Mouse (Mus musculus): ENCODE measurements around the gene Lrp8. TPM values are rescaled to one million over a fixed set of nuclear protein-coding genes. Genes with fewer than 3 reads are reported as not detected.

The Lrp8 gene
- polyA plus RNA-seq, 1 experiment from 2014 or later, result 0.48 TPM

DNA sequence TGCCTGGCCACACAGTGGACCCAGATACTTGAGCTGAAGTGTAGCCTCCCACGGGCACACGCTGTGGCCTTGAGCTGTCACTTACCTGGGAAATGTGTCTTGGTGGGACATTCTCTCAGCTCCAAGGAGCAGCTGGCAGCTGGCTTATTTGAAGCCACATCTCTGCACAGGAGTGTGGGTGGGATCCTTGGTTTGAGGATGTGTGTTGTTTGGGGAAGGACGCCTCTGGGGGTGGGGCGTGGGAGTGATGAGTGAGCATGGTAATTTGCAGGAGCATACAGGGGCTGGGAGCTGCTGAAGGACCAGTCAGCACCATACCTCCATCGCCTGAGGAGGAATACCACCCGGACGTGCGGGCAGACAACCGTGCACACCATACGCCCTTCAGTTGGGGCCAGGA lies 28.1 kb downstream of the Lrp8 start:
- Histone ChIP-seq H3K4me2 (no peak overlapping the region), H3K36me3 (no peaks in the 10 kb centered on the region), H3K4me3 (no peak overlapping the region), H3K27me3 (peaks cover 25% of the 10 kb centered on the region), H3K4me1 (replicated peaks) (no peaks in the 10 kb centered on the region), H3K27ac (no peak overlapping the region), H3K9ac (no peak overlapping the region), H3K9me3 (replicated peaks) (no peaks in the 10 kb centered on the region)
- 53% methylated on average over 10 of the region's 10 CpGs for WGBS
- ATAC-seq (replicated peaks; ENCODE audit: insufficient number of reproducible peaks, insufficient read depth, low FRiP score, low read depth), result no peak

DNA sequence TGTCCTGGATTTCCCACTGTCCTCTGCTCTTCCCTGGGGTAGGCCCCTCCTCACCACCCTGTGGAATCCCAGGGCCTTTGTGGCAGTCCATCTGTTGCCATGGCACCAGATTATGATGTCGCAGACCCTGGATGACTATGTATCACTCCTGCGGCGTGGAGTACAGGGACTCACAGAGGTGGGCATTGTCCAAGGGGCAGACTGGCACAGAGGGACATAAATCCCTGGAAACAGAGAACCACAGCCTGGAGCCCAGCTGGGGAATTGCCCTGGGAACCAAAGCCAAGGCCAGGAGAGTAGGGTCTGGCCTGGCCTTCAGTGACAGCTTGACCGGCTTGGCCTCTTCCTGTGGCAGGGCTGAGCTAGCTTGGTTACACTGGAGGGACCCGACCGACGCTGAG lies 28.8 kb downstream of the Lrp8 start:
- Histone ChIP-seq H3K4me3 (no peak overlapping the region), H3K9ac (no peak overlapping the region), H3K27ac (no peak overlapping the region), H3K36me3 (no peaks in the 10 kb centered on the region), H3K27me3 (peaks cover 24% of the 10 kb centered on the region), H3K4me1 (replicated peaks) (no peaks in the 10 kb centered on the region), H3K4me2 (no peak overlapping the region), H3K9me3 (replicated peaks) (no peaks in the 10 kb centered on the region)
- WGBS, result 77% methylated on average over 7 of the region's 7 CpGs
- ATAC-seq (replicated peaks; ENCODE audit: insufficient number of reproducible peaks, insufficient read depth, low FRiP score, low read depth), result no peak; the same call in 1 of the 2 replicates

DNA sequence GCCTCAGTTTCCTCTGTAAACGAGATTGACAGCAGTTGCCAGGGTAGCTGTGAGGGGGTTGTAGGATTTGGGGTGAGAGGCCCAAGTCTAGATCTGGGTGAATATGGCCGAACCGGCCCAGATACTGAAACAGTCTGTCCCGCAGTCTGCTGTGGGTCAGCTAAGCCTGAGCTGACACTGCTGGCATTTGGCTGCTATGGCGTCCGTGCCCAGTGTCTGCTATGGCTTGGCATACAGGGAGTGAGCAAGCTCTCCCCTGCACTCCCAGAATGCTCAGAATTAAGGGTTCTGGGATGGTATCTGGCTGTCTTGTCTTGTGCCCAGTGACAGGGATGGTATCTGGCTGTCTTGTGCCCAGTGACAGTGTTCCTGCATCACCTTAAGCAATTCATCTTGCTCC lies 29.6 kb downstream of the Lrp8 start:
- Histone ChIP-seq H3K27ac (no peak overlapping the region), H3K4me3 (no peak overlapping the region), H3K9me3 (replicated peaks) (no peaks in the 10 kb centered on the region), H3K4me1 (replicated peaks) (no peaks in the 10 kb centered on the region), H3K27me3 (peaks cover 25% of the 10 kb centered on the region), H3K4me2 (no peak overlapping the region), H3K9ac (no peak overlapping the region), H3K36me3 (no peaks in the 10 kb centered on the region)
- no peak for ATAC-seq (replicated peaks; ENCODE audit: insufficient number of reproducible peaks, insufficient read depth, low FRiP score, low read depth)
- WGBS, result 86% methylated on average over 6 of the region's 6 CpGs

DNA sequence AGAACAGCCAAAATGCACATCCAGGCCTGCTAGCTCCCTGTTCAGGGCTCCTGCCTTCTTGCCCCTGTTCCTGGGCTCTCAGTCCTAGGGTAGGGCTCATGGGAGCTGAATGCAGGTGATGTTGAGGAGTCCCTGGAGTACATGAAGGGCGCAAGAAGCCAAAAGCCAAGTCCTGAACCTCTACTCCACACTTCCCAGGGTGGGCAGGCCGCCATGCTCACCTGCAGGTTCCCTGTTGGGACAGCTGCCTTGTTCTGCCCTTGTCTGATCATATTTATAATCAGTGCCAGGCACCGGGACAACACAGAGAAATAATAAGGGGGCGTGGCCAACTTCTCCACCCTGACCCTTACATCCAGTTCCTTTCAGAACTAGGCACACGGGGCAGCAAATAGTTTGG lies 31.5 kb downstream of the Lrp8 start:
- no peaks in the 10 kb centered on the region for H3K9me3 ChIP-seq (replicated peaks)
- H3K27ac ChIP-seq, result no peak overlapping the region
- peaks cover 25% of the 10 kb centered on the region for H3K27me3 ChIP-seq
- no peak for ATAC-seq (replicated peaks; ENCODE audit: insufficient number of reproducible peaks, insufficient read depth, low FRiP score, low read depth)
- H3K9ac ChIP-seq, result no peak overlapping the region
- H3K4me1 ChIP-seq (replicated peaks), result no peaks in the 10 kb centered on the region
- H3K4me2 ChIP-seq, result no peak overlapping the region
- H3K4me3 ChIP-seq, result no peak overlapping the region
- no peaks in the 10 kb centered on the region for H3K36me3 ChIP-seq
- 89% methylated on average over 5 of the region's 5 CpGs for WGBS

DNA sequence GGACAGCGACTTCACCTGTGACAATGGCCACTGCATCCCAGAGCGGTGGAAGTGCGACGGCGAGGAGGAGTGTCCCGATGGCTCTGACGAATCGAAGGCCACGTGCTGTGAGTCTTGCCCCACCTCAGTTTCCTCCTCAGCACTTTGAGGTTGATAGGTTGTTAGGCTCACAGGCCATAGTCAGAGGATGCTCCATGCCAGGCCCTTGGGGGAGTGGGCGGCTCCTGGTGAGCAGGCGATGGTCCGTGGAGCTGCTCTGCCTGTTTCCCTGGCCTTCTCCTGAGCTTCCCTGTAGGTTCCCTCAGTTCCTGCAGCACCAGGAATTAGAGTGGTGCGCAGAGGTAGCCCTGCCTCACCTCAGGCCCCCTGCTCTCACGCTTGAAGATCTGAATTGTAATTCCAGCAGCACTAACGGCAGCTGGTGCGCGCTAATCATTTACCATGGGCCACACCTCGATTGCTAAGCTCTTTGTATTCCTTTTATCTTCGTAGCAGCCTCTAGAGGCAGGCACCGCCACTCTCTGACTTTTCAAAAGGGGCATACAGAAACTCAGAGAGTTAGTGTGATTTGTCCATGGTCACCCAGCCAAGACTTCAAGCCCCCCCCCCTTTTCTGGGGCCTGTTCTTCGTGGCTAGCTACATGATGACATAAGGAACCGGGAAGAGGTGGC lies 32.7 kb downstream of the Lrp8 start:
- Histone ChIP-seq H3K36me3 (no peaks in the 10 kb centered on the region), H3K4me2 (no peak overlapping the region), H3K4me1 (replicated peaks) (no peaks in the 10 kb centered on the region), H3K9ac (no peak overlapping the region), H3K4me3 (no peak overlapping the region), H3K27me3 (peaks cover 25% of the 10 kb centered on the region), H3K27ac (no peak overlapping the region), H3K9me3 (replicated peaks) (no peaks in the 10 kb centered on the region)
- ATAC-seq (replicated peaks; ENCODE audit: insufficient number of reproducible peaks, insufficient read depth, low FRiP score, low read depth), result no peak
- WGBS, result 59% methylated on average over 22 of the region's 22 CpGs

DNA sequence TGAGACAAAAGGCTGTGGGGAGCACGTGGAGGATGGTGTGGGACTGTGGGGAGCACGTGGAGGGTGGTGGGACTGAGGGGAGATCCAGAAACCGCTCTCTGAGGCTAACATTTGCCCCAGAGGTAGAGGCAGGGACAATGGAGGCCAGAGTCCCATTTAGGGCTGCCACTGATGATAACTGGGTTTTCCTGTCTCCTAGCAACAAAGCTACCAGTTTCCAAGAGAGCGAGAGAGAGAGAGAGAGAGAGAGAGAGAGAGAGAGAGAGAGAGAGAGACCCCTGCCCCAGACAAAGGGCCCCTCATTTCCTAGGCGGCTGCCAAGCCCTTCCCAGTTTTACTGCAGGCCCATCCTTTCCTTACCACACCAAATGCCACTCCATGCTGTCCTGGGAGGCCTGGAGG lies 33.4 kb downstream of the Lrp8 start:
- no peak for ATAC-seq (replicated peaks; ENCODE audit: insufficient number of reproducible peaks, insufficient read depth, low FRiP score, low read depth)
- peaks cover 25% of the 10 kb centered on the region for H3K27me3 ChIP-seq
- H3K9me3 ChIP-seq (replicated peaks), result no peaks in the 10 kb centered on the region
- H3K9ac ChIP-seq, result no peak overlapping the region
- no peaks in the 10 kb centered on the region for H3K4me1 ChIP-seq (replicated peaks)
- WGBS, result 64% methylated on average over 5 of the region's 5 CpGs
- H3K4me3 ChIP-seq, result no peak overlapping the region
- H3K27ac ChIP-seq, result no peak overlapping the region
- H3K36me3 ChIP-seq, result no peaks in the 10 kb centered on the region
- no peak overlapping the region for H3K4me2 ChIP-seq

DNA sequence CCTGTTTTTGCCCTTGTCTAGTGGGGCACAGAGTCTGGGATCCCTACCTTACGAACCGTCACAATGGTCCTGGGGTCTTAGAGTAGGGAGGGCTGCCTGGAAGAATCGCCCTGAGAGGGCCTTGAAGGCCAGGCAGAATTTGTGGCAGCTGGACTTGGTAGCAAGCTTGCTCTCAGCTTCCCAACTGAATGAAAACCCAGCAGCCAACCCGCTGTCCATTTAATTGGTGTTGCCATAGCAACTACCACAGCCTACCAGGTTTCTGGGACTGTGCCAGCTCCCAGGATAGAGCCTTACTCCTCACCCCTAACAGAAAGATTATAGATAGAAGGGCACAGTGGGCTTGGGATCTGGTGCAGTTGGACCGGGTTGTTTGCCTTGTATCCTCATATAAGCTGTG lies 34.7 kb downstream of the Lrp8 start:
- Histone ChIP-seq H3K4me3 (no peak overlapping the region), H3K27me3 (peaks cover 21% of the 10 kb centered on the region), H3K9me3 (replicated peaks) (no peaks in the 10 kb centered on the region), H3K4me2 (no peak overlapping the region), H3K27ac (no peak overlapping the region), H3K9ac (no peak overlapping the region), H3K4me1 (replicated peaks) (no peaks in the 10 kb centered on the region), H3K36me3 (no peaks in the 10 kb centered on the region)
- no peak for ATAC-seq (replicated peaks; ENCODE audit: insufficient number of reproducible peaks, insufficient read depth, low FRiP score, low read depth)
- 71% methylated on average over 5 of the region's 5 CpGs for WGBS

DNA sequence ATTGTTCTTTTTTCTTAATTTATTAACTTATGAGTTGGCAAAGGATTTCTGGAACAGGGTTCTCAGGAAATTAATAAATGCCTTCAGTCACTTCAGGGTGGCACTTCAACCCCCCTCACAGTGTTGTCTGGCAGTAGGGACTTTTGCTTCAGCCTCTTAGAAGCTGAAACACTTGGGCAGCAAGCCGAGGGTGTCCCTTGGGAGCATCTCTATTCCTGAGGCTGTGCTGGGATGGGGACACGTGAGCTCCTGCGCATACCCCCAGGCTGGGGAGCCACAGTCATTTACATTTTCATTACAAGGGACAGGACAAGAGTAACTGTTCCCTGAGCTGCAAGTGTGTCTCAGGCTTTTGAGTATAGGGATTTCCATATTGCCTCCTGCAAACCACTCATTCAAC lies 35.8 kb downstream of the Lrp8 start:
- Histone ChIP-seq H3K27ac (no peak overlapping the region), H3K27me3 (peaks cover 20% of the 10 kb centered on the region)
- 77% methylated on average over 3 of the region's 3 CpGs for WGBS

DNA sequence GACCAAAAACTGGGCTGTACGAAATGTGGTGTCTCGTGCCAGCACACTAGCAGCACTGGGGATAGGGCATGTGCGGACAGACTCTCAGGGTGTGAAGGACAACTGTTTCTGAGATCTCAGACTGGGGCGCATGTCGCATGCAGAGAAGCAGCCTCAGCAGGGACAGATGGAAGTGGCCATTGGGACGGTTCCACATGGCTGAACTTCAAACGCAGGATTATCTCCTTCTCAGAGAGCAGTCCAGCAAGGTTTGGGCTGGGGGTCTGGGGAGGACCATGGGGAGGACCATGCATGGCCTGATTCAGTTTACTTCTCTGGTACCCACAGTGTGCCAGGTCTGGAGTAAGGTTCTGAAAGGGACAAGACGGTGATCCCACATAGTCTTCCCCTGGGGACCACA lies 41.6 kb downstream of the Lrp8 start:
- Histone ChIP-seq H3K4me3 (no peak overlapping the region), H3K36me3 (no peaks in the 10 kb centered on the region), H3K4me1 (replicated peaks) (peaks cover 7% of the 10 kb centered on the region), H3K9me3 (replicated peaks) (no peaks in the 10 kb centered on the region), H3K9ac (no peak overlapping the region), H3K27ac (no peak overlapping the region), H3K27me3 (peaks cover 31% of the 10 kb centered on the region), H3K4me2 (no peak overlapping the region)
- ATAC-seq (replicated peaks; ENCODE audit: insufficient number of reproducible peaks, insufficient read depth, low FRiP score, low read depth), result no peak
- 82% methylated on average over 8 of the region's 8 CpGs for WGBS

More for the DNA sequence above, 35.8 kb downstream of the Lrp8 start:
- H3K4me3 ChIP-seq, result no peak overlapping the region
- no peak overlapping the region for H3K9ac ChIP-seq
- no peak for ATAC-seq (replicated peaks; ENCODE audit: insufficient number of reproducible peaks, insufficient read depth, low FRiP score, low read depth)
- H3K4me1 ChIP-seq (replicated peaks), result no peaks in the 10 kb centered on the region
- no peaks in the 10 kb centered on the region for H3K9me3 ChIP-seq (replicated peaks)
- no peak overlapping the region for H3K4me2 ChIP-seq
- no peaks in the 10 kb centered on the region for H3K36me3 ChIP-seq

DNA sequence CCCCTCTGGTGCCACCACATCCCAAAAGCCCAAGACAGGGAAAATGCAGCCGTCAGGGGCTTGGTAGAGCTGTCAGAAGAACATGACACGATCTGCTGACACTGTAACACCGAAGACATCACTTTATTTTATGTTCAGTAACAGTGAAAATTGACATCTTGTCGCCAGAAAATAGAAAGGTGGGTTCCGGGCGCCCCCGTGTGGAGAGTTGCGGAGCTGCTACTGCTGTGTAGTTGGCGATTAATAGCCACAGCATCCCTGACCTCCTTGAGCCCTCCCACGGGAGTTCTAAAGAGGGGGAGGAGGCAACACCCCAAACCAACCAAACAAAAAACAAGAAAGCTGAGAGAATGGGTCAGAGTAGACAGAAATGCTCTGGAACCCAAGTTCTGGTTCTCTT lies 42.9 kb downstream of the Lrp8 start:
- Histone ChIP-seq H3K4me3 (no peak overlapping the region), H3K4me2 (no peak overlapping the region), H3K9me3 (replicated peaks) (no peaks in the 10 kb centered on the region), H3K9ac (no peak overlapping the region), H3K36me3 (no peaks in the 10 kb centered on the region), H3K4me1 (replicated peaks) (peaks cover 7% of the 10 kb centered on the region), H3K27me3 (peaks cover 31% of the 10 kb centered on the region), H3K27ac (no peak overlapping the region)
- 3% methylated on average over 10 of the region's 10 CpGs for WGBS
- ATAC-seq (replicated peaks; ENCODE audit: insufficient number of reproducible peaks, insufficient read depth, low FRiP score, low read depth), result no peak

DNA sequence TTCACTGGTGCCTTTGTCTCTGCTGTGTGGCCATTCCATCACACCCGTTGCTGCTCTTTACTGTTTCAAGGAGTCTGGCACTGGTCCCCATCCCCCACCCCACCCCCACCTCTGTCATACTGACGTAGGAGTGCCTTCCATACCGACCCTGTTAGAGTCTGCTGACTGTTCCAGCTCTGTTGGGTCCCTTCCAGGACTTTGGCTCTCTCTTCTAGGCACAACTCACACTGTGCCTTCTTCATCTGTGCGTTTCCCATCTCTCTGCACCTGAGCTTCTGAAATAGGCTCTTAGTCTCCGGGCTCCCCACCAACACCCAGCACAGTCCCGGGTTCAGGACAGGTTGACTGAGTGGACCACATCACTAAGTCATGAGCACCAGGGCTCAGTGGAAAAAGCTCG lies 44.7 kb downstream of the Lrp8 start:
- Histone ChIP-seq H3K9ac (no peak overlapping the region), H3K4me2 (no peak overlapping the region), H3K36me3 (no peaks in the 10 kb centered on the region), H3K27ac (no peak overlapping the region), H3K4me1 (replicated peaks) (peaks cover 7% of the 10 kb centered on the region), H3K27me3 (peaks cover 31% of the 10 kb centered on the region), H3K4me3 (no peak overlapping the region), H3K9me3 (replicated peaks) (no peaks in the 10 kb centered on the region)
- 65% methylated on average over 7 of the region's 7 CpGs for WGBS
- no peak for ATAC-seq (replicated peaks; ENCODE audit: insufficient number of reproducible peaks, insufficient read depth, low FRiP score, low read depth)

DNA sequence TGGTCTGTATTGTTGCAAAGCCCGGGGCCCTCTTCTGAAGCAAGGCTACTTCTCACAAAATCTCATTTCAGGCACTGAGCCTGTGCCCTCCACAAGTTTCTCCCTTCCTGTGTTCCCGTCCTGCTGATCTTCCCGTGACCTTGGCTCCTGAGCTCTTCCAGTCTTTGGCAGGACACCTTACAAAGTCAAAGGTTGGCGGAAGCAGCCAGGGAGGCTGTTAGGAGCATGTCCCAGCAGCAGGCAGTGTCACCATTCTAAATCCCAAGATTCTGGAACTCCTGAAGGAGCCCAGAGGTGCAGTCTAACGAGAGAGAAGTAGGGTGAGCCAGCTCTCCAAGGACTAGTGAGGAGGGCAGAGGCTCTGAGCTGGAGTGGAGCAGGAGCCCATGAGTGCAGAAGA lies 46.5 kb downstream of the Lrp8 start:
- Histone ChIP-seq H3K36me3 (no peaks in the 10 kb centered on the region), H3K9ac (no peak overlapping the region), H3K9me3 (replicated peaks) (no peaks in the 10 kb centered on the region), H3K4me2 (no peak overlapping the region), H3K27me3 (peaks cover 31% of the 10 kb centered on the region), H3K27ac (no peak overlapping the region), H3K4me3 (no peak overlapping the region), H3K4me1 (replicated peaks) (peaks cover 7% of the 10 kb centered on the region)
- no peak for ATAC-seq (replicated peaks; ENCODE audit: insufficient number of reproducible peaks, insufficient read depth, low FRiP score, low read depth)
- 76% methylated on average over 5 of the region's 5 CpGs for WGBS
